Mouse (Mus musculus) central nervous system, embryonic 11.5 days (tissue): ENCODE measurements around the gene Mfsd4b5. TPM values are rescaled to one million over a fixed set of nuclear protein-coding genes. Genes with fewer than 3 reads are reported as not detected.

Experiments used
- polyA plus RNA-seq: library from polyadenylated mRNA; depleted of rRNA; stranded (reverse); fragments of >200 nt; gene quantifications from 2 replicates; pipeline ENCODE4 v1.2.3, GENCODE M21; 2012; rRNA removed

Gene Mfsd4b5
- polyA plus RNA-seq: 0.01 TPM in 1 of 2 replicates, not detected in the other

DNA sequence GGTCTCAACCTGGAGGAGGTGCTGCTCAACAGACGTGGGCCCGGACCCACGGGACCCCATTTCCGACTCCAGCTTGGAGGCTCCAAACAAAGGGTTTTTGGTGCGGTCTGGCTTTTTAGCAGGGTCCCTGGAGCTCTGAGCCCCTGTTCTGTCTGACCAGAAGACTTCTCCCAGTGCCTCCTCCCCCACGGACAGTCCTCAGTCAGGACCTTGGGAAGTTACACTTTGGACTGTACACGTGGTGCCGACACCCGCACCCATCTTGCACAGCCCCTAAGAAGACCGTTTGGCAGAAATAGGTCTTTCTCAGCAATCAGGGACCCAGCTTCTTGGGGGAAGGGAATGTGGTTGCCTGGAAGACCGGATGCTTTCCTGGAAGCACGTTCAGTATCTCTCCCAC is at the start of gene Mfsd4b5:
TSS of gene Mfsd4b5 (minus strand) at position 181 of the 400 bp plus-strand sequence.

GRCm38 (mm10) chr10:40024554-40025428 is 38.3 kb upstream of the Mfsd4b5 start, which contains the start of gene Mfsd4b1:
TSS of gene Mfsd4b1 (minus strand) at chr10:40025268.

DNA sequence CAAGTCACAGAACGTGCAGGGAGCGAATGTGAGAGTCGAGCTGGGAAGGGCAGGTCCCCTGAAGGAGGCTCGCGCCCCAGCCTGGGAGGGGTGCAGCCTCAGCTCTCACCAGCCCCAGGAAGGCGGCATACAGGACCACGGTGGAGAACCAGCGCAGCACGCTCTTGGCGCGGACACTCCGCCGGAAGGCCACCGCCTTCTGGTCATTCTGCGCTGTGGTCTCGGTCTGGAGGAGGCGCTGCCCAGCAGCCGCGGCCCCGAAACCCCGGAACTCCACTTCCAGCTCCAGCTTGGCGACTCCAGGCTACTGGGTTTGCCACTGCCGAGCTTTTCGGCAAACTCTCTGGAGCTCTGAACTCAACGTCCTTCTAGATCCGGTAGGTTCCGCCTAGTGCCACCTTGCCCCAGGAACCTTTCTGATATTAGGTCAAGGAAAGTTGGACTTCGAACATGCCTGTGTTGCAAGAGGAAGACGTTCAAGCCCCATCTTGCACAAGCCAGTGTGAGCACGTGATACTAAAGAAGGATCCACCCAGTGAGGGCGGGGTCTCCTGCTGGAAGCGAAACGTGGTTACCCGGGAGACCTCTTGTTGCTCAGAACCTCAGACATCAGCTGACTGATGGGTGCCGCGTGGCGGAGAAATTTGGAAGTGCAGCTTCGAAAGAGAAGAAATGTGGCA is 26.5 kb downstream of the Mfsd4b5 start, which contains the start of gene Mfsd4b3:
TSS of gene Mfsd4b3 (minus strand) at position 393 of the 680 bp plus-strand sequence.

GRCm38 (mm10) chr10:39926616-39927139 is 59.8 kb downstream of the Mfsd4b5 start, which contains the start of gene Mfsd4b2:
TSS of gene Mfsd4b2 (minus strand) at chr10:39926923.

Other genes starting within 250 kb of the Mfsd4b5 start
- gene Mfsd4b4, start 87.4 kb downstream of the Mfsd4b5 start, polyA plus RNA-seq: 8.7 and 11.8 TPM in 2 replicates
- 0.02 TPM in 1 of 2 replicates, not detected in the other for gene Mfsd4b2, start 59.7 kb downstream of the Mfsd4b5 start, polyA plus RNA-seq
- 0.04 and 0.16 TPM in 2 replicates for gene Mfsd4b3, start 26.5 kb downstream of the Mfsd4b5 start, polyA plus RNA-seq
- 0.05 and 0.08 TPM in 2 replicates for gene Mfsd4b1, start 38.6 kb upstream of the Mfsd4b5 start, polyA plus RNA-seq
- 4.7 and 5.3 TPM in 2 replicates for gene Slc16a10, start 155.6 kb upstream of the Mfsd4b5 start, polyA plus RNA-seq